Mouse (Mus musculus) kidney, postnatal 0 days (tissue): ENCODE results near the gene Bst2. TPM values are rescaled to one million over a fixed set of nuclear protein-coding genes. Genes with fewer than 3 reads are reported as not detected.

Experiments used
- ATAC-seq: fragments of 200-750 bp; cut with Nextera tagmentation; replicated peaks from 2 replicates; pipeline ENCODE4 v1.8.0; 2017; ENCODE audit warnings: low read depth, moderate number of reproducible peaks, moderate TSS enrichment, moderate library complexity; ENCODE audit not compliant: low FRiP score
- DNase-seq: peaks from one replicate; pipeline ENCODE4 v3.0.0-alpha.2; 2016; ENCODE audit warnings: low spot score
- H3K27ac ChIP-seq: fragments of 300-500 bp; sonication (generic); 2 replicates; pipeline ENCODE4 v1.5.1; 2014; ENCODE audit warnings: mild to moderate bottlenecking
- H3K27me3 ChIP-seq: fragments of 300-500 bp; sonication (generic); 2 replicates; pipeline ENCODE4 v1.6.1; 2014; ENCODE audit warnings: low read length, mixed read lengths; ENCODE audit not compliant: insufficient read depth
- H3K36me3 ChIP-seq: fragments of 300-500 bp; sonication (generic); 2 replicates; pipeline ENCODE4 v1.6.1; 2014; ENCODE audit warnings: low read length, mixed read lengths; ENCODE audit not compliant: insufficient read depth
- H3K4me1 ChIP-seq: fragments of 300-500 bp; sonication (generic); replicated peaks from 2 replicates; pipeline ENCODE4 v1.6.1; 2014; ENCODE audit warnings: antibody characterized with exemption, low read length, mixed read lengths; ENCODE audit not compliant: insufficient read depth
- H3K4me2 ChIP-seq: fragments of 300-500 bp; sonication (generic); 2 replicates; pipeline ENCODE4 v1.6.1; 2014; ENCODE audit warnings: mild to moderate bottlenecking, low read length, moderate library complexity, mixed read lengths
- H3K4me3 ChIP-seq: fragments of 300-500 bp; sonication (generic); replicated peaks from 2 replicates; pipeline ENCODE4 v1.5.1; 2014; ENCODE audit warnings: low read depth, low read length
- H3K9ac ChIP-seq: fragments of 300-500 bp; sonication (generic); 2 replicates; pipeline ENCODE4 v1.6.1; 2014; ENCODE audit warnings: low read depth, low read length
- H3K9me3 ChIP-seq: fragments of 300-500 bp; sonication (generic); replicated peaks from 2 replicates; pipeline ENCODE4 v1.6.1; 2016; ENCODE audit warnings: low read length, inconsistent platforms, mixed read lengths
- CTCF ChIP-seq: IDR thresholded peaks from 2 replicates; pipeline ENCODE4 v1.5.1; 2016; ENCODE audit warnings: antibody characterized with exemption, low read depth, mild to moderate bottlenecking, moderate library complexity
- WGBS: fragments of 180-500 bp; shearing (Covaris S2); extraction: QIAGEN DNeasy Blood & Tissue Kit; methylation state at CpG from one replicate; pipeline ENCODE4 v1.1.7; 2014; 5-methylcytosine and 5-hydroxymethylcytosine counted together
- polyA plus RNA-seq: library from polyadenylated mRNA; unstranded; fragments of >200 nt; fragmentation: Nextera tagmentation; extraction: Ambion mirVana; gene quantifications from 2 replicates; pipeline ENCODE4 v1.2.1, GENCODE M21; 2015

Bst2 gene
- polyA plus RNA-seq, 1 experiment from 2014 or later: 124 TPM

GRCm38 (mm10) chr8:71515043-71515442 is 22.2 kb downstream of the Bst2 start:
- Histone ChIP-seq H3K4me2 (no peak overlapping the region), H3K4me3 (no peak overlapping the region), H3K9ac (no peak overlapping the region), H3K27ac (no peak overlapping the region), H3K36me3 (no peaks in the 10 kb centered on the region), H3K4me1 (no peaks in the 10 kb centered on the region), H3K9me3 (no peaks in the 10 kb centered on the region), H3K27me3 (no peaks in the 10 kb centered on the region)
- ATAC-seq (no peak), DNase-seq (no peak)
- WGBS: 75% methylated on average over 5 of the region's 5 CpGs
- TF ChIP-seq CTCF: no peak

GRCm38 (mm10) chr8:71513018-71513754 is 24.1 kb downstream of the Bst2 start:
- TF ChIP-seq CTCF: no peak
- Histone ChIP-seq H3K9me3 (no peaks in the 10 kb centered on the region), H3K36me3 (no peaks in the 10 kb centered on the region), H3K4me2 (no peak overlapping the region), H3K9ac (no peak overlapping the region), H3K27ac (peak overlapping the region; percentile 42; the same call in 1 of the 2 replicates), H3K4me3 (no peak overlapping the region), H3K27me3 (peaks cover 6% of the 10 kb centered on the region; the same call in 1 of the 2 replicates), H3K4me1 (no peaks in the 10 kb centered on the region)
- DNase-seq (no peak), ATAC-seq (no peak)
- 65% methylated on average over 14 of the region's 15 CpGs for WGBS

GRCm38 (mm10) chr8:71511644-71512043 is 25.6 kb downstream of the Bst2 start, which contains the start of gene Plvap:
Plvap (minus strand) TSS chr8:71511752.
- no peak for TF ChIP-seq CTCF
- DNase-seq (peak; percentile 53), ATAC-seq (no peak; the same call in 1 of the 2 replicates)
- 20% methylated on average over 14 of the region's 14 CpGs for WGBS
- Histone ChIP-seq H3K36me3 (no peaks in the 10 kb centered on the region), H3K9me3 (no peaks in the 10 kb centered on the region), H3K27me3 (peaks cover 17% of the 10 kb centered on the region; the same call in 1 of the 2 replicates), H3K4me2 (peak within 1 kb of the TSS; percentile 40), H3K4me3 (peak within 1 kb of the TSS; percentile 30), H3K9ac (peak within 1 kb of the TSS; percentile 37; the same call in 1 of the 2 replicates), H3K27ac (peak within 1 kb of the TSS; percentile 50; the same call in 1 of the 2 replicates), H3K4me1 (0 out of 2 replicates have a peak, but pooled peaks cover 6% of the 10 kb centered on the region)

DNA sequence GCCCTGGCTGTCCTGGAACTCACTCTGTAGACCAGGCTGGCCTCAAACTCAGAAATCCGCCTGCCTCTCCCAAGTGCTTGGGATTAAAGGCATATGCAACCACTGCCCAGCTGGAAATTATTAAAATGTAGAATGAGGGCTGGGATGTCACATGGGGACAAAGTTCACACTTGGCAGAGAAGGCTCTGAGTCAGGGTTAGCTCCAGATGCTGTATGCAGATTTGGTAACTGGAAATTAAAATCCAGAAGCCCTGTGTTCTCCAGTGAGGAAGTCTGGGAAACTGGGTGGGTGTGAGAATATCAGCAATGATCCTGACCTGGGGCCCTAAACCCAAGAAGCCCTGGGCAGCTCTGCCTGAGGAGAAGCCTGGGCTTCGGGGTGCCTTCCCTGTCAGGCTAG is 27.9 kb downstream of the Bst2 start:
- H3K4me2 ChIP-seq: peak overlapping the region; percentile 40
- peaks cover 17% of the 10 kb centered on the region; the same call in 1 of the 2 replicates for H3K27me3 ChIP-seq
- no peak for ATAC-seq
- H3K9ac ChIP-seq: no peak overlapping the region
- H3K4me3 ChIP-seq: 0 out of 2 replicates have a peak overlapping the region, but pooled peaks have one; percentile 17
- no peak overlapping the region for H3K27ac ChIP-seq
- H3K4me1 ChIP-seq: 0 out of 2 replicates have a peak, but pooled peaks cover 6% of the 10 kb centered on the region
- H3K9me3 ChIP-seq: no peaks in the 10 kb centered on the region
- no peak for DNase-seq
- 65% methylated on average over 2 of the region's 2 CpGs for WGBS
- no peak for TF ChIP-seq CTCF
- H3K36me3 ChIP-seq: no peaks in the 10 kb centered on the region

DNA sequence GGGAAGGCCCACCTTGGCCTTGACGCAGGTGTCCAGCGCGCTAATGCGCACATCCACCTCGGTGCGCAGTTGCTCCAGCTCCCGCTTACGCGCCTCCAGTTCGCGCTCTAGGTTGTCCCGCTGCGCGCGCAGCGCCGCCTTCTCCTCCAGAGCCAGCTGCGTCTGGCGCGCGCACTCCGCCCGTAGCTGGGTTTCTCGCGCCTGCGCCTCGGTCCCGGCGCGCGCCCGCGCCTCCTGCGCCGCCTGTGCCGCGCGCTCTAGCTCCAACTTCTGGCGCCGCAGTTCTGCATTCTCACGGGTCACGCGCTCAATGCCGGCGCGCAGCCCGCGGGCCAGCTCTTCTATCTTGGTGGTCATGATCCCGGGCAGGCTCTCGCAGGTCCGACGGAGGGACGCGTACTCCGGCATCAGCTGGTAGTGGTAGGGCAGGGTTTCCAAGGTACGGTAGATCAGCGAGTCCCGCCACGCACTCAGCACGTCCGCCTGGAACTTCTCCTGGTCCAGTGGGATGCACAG is 29.6 kb downstream of the Bst2 start:
- Histone ChIP-seq H3K9me3 (no peaks in the 10 kb centered on the region), H3K36me3 (no peaks in the 10 kb centered on the region), H3K4me3 (peak overlapping the region; percentile 41), H3K4me1 (0 out of 2 replicates have a peak, but pooled peaks cover 6% of the 10 kb centered on the region), H3K4me2 (peak overlapping the region; percentile 82), H3K27ac (no peak overlapping the region), H3K9ac (0 out of 2 replicates have a peak overlapping the region, but pooled peaks have one; percentile 29), H3K27me3 (peaks cover 17% of the 10 kb centered on the region; the same call in 1 of the 2 replicates)
- ATAC-seq: peak; percentile 50
- DNase-seq: peak; percentile 90
- WGBS: under 1% methylated on average over 61 of the region's 61 CpGs
- TF ChIP-seq CTCF: no peak

DNA sequence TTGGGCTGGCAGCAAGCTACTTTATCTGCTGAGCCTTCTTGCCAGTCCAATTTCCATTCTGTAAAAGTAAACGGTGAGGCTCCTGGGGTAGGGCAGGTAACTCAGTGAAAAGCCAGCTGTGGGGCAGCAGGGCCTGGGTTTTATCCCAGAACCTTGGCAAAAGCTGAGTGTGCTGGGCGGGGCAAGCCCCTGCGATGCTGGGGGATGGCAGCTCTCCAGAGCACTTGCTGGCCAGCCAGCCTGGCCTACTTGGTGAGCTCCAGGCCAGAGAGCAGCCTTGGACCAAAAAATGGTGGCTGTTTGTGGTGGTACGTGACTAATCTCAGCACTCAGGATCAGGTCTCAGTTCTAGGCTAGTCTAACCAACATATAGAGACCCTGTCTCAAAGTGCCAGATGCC is 31.3 kb downstream of the Bst2 start:
- TF ChIP-seq CTCF: no peak
- no peak overlapping the region for H3K9ac ChIP-seq
- 0 out of 2 replicates have a peak, but pooled peaks cover 6% of the 10 kb centered on the region for H3K4me1 ChIP-seq
- no peak overlapping the region for H3K4me3 ChIP-seq
- peaks cover 17% of the 10 kb centered on the region; the same call in 1 of the 2 replicates for H3K27me3 ChIP-seq
- no peak for ATAC-seq
- WGBS: 85% methylated on average over 4 of the region's 4 CpGs
- no peak overlapping the region for H3K27ac ChIP-seq
- H3K9me3 ChIP-seq: no peaks in the 10 kb centered on the region
- H3K36me3 ChIP-seq: no peaks in the 10 kb centered on the region
- no peak for DNase-seq
- no peak overlapping the region for H3K4me2 ChIP-seq
